Mouse (Mus musculus) heart, postnatal 0 days (tissue): ENCODE measurements at regions not wholly inside any gene's neighbourhood (a gene's known extent, or its start where the extent isn't known, plus 50 kb on each side); places are given as distances from the start of the nearest gene placed in this dataset.
A peak's percentile ranks its signal among the peaks of the same experiment; 100 is the strongest.
"Not testable (repeated sequence)": the region's sequence is repeated elsewhere in the genome, so short reads cannot be mapped to it uniquely, and the experiment has no call there.

Experiments
- ATAC-seq: fragments of 200-750 bp; cut with Nextera tagmentation; 2 replicates; pipeline ENCODE4 v1.8.0; 2017; ENCODE audit warnings: low read depth, moderate number of reproducible peaks, moderate library complexity; ENCODE audit not compliant: insufficient read depth
- DNase-seq: peaks from one replicate; pipeline ENCODE4 v3.0.0-alpha.2; 2016; ENCODE audit warnings: low spot score
- H3K27ac ChIP-seq: fragments of 300-500 bp; sonication (generic); 2 replicates; pipeline ENCODE4 v1.5.1; 2014; ENCODE audit warnings: low read depth, mild to moderate bottlenecking
- H3K27me3 ChIP-seq: fragments of 300-500 bp; sonication (generic); 2 replicates; pipeline ENCODE4 v1.6.1; 2014; ENCODE audit warnings: low read length, mixed read lengths; ENCODE audit not compliant: control insufficient read depth, insufficient read depth
- H3K36me3 ChIP-seq: fragments of 300-500 bp; sonication (generic); replicated peaks from 2 replicates; pipeline ENCODE4 v1.6.1; 2014; ENCODE audit warnings: low read length, mixed read lengths; ENCODE audit not compliant: control insufficient read depth, insufficient read depth
- H3K4me1 ChIP-seq: fragments of 300-500 bp; sonication (generic); 2 replicates; pipeline ENCODE4 v1.6.1; 2014; ENCODE audit warnings: antibody characterized with exemption; ENCODE audit not compliant: control insufficient read depth, insufficient read depth
- H3K4me2 ChIP-seq: fragments of 300-500 bp; sonication (generic); 2 replicates; pipeline ENCODE4 v1.6.1; 2014; ENCODE audit warnings: low read depth, mild to moderate bottlenecking, low read length, moderate library complexity
- H3K4me3 ChIP-seq: fragments of 300-500 bp; sonication (generic); 2 replicates; pipeline ENCODE4 v1.5.1; 2014; ENCODE audit warnings: low read depth, low read length
- H3K9ac ChIP-seq: fragments of 300-500 bp; sonication (generic); replicated peaks from 2 replicates; pipeline ENCODE4 v1.6.1; 2014; ENCODE audit warnings: low read depth, low read length, mixed read lengths
- H3K9me3 ChIP-seq: fragments of 300-500 bp; sonication (generic); replicated peaks from 2 replicates; pipeline ENCODE4 v1.6.1; 2016; ENCODE audit warnings: low read length; ENCODE audit not compliant: control insufficient read depth
- CTCF ChIP-seq: IDR thresholded peaks from 2 replicates; pipeline ENCODE4 v1.5.1; 2016; ENCODE audit warnings: antibody characterized with exemption, control low read depth, low read depth
- EP300 ChIP-seq: IDR thresholded peaks from 2 replicates; pipeline ENCODE4 v1.6.1; 2016; ENCODE audit warnings: antibody characterized with exemption, low read depth
- WGBS: fragments of 180-500 bp; shearing (Covaris S2); extraction: QIAGEN DNeasy Blood & Tissue Kit; methylation state at CpG from one replicate; pipeline ENCODE4 v1.1.7; 2014; 5-methylcytosine and 5-hydroxymethylcytosine counted together

- H3K9ac ChIP-seq = no peak overlapping the region
- H3K4me1 ChIP-seq = no peaks in the 10 kb centered on the region
- H3K27me3 ChIP-seq = no peaks in the 10 kb centered on the region
- no peaks in the 10 kb centered on the region for H3K9me3 ChIP-seq
- H3K4me3 ChIP-seq = no peak overlapping the region
- H3K36me3 ChIP-seq = no peaks in the 10 kb centered on the region
- DNase-seq (no peak), ATAC-seq (no peak)
- WGBS = 67% methylated on average over 5 of the region's 5 CpGs
- H3K27ac ChIP-seq = no peak overlapping the region
- TF ChIP-seq CTCF = no peak
- TF ChIP-seq EP300 = no peak
- H3K4me2 ChIP-seq = no peak overlapping the region
Measured at GRCm38 (mm10) chr9:91122441-91123035, 239.7 kb upstream of the Zic4 start.

GRCm38 (mm10) chr9:91123208-91123607 lies 239.0 kb upstream of the Zic4 start:
- no peaks in the 10 kb centered on the region for H3K36me3 ChIP-seq
- DNase-seq = no peak
- no peaks in the 10 kb centered on the region for H3K9me3 ChIP-seq
- H3K4me1 ChIP-seq = no peaks in the 10 kb centered on the region
- no peak for ATAC-seq
- no peak overlapping the region for H3K4me2 ChIP-seq
- H3K27me3 ChIP-seq = no peaks in the 10 kb centered on the region
- no peak for TF ChIP-seq EP300
- TF ChIP-seq CTCF = no peak
- H3K4me3 ChIP-seq = no peak overlapping the region
- no peak overlapping the region for H3K9ac ChIP-seq
- 77% methylated on average over 7 of the region's 7 CpGs for WGBS
- no peak overlapping the region for H3K27ac ChIP-seq

- no peaks in the 10 kb centered on the region for H3K36me3 ChIP-seq
- 47% methylated on average over 8 of the region's 8 CpGs for WGBS
Measured at GRCm38 (mm10) chr9:91126630-91127245, 235.5 kb upstream of the Zic4 start.

GRCm38 (mm10) chr9:91128491-91128890 lies 233.7 kb upstream of the Zic4 start:
- not testable (repeated sequence) for H3K36me3 ChIP-seq, H3K4me2 ChIP-seq, H3K9me3 ChIP-seq, H3K4me1 ChIP-seq, ATAC-seq, DNase-seq, H3K9ac ChIP-seq, H3K4me3 ChIP-seq, H3K27me3 ChIP-seq, H3K27ac ChIP-seq
- TF ChIP-seq CTCF = peak; percentile 6; the same call in 1 of the 2 replicates
- WGBS = 34% methylated on average over 2 of the region's 2 CpGs

More at GRCm38 (mm10) chr9:91126630-91127245, 235.5 kb upstream of the Zic4 start:
- TF ChIP-seq EP300 (no peak), CTCF (no peak)
- no peak overlapping the region for H3K4me3 ChIP-seq
- H3K9me3 ChIP-seq = no peaks in the 10 kb centered on the region
- no peak for DNase-seq
- no peak overlapping the region for H3K27ac ChIP-seq
- no peak overlapping the region for H3K9ac ChIP-seq
- H3K4me1 ChIP-seq = no peaks in the 10 kb centered on the region
- no peaks in the 10 kb centered on the region for H3K27me3 ChIP-seq
- H3K4me2 ChIP-seq = no peak overlapping the region
- no peak for ATAC-seq

- Histone ChIP-seq H3K36me3 (no peaks in the 10 kb centered on the region), H3K4me1 (no peaks in the 10 kb centered on the region), H3K9ac (no peak overlapping the region), H3K27ac (no peak overlapping the region), H3K4me3 (no peak overlapping the region), H3K9me3 (no peaks in the 10 kb centered on the region), H3K27me3 (no peaks in the 10 kb centered on the region), H3K4me2 (no peak overlapping the region)
- DNase-seq = no peak
- no peak for ATAC-seq
- WGBS = 78% methylated on average over 13 of the region's 13 CpGs
- TF ChIP-seq CTCF (no peak), EP300 (no peak)
Measured at GRCm38 (mm10) chr9:91130111-91130720, 232.0 kb upstream of the Zic4 start.
